8 mouse cellular contexts compared by ENCODE assay signal in genomic region chr11:58847636-58848035, GRCm38 (mm10). TPM values are rescaled to one million over a fixed set of nuclear protein-coding genes. Genes with fewer than 3 reads are reported as not detected.
DNase-seq lines count a peak whose midpoint lies in the region; ATAC-seq and TF ChIP-seq lines count a peak whose summit lies in the region.

No protein-coding gene starts in this region.

- 38% methylated on average over 9 of the region's 9 CpGs for WGBS in cerebellum, adult 2 months
- WGBS in thymus, adult 2 months: 3% methylated on average over 9 of the region's 9 CpGs
- WGBS in liver, embryonic 12.5 days (ENCODE audit: insufficient replicate concordance): 29% methylated on average over 9 of the region's 9 CpGs

- TF ChIP-seq CTCF in cerebellum, adult 2 months (IDR thresholded peaks at IDR 0.05; ENCODE audit: borderline replicate concordance, insufficient read depth, low read depth, low read length): no peak
- TF ChIP-seq CTCF in thymus, adult 2 months (IDR thresholded peaks at IDR 0.05; ENCODE audit: borderline replicate concordance, control insufficient read depth, extremely low read depth, insufficient read depth, low read length, poor library complexity): no peak

- peaks cover 2% of the 10 kb centered on the region; the same call in 1 of the 2 replicates for H3K4me1 ChIP-seq in cerebellum, adult 2 months (ENCODE audit: control insufficient read depth, insufficient read depth, low read length)
- H3K4me1 ChIP-seq in thymus, adult 2 months (replicated peaks; ENCODE audit: control insufficient read depth, insufficient read depth, low read length): peaks cover 11% of the 10 kb centered on the region
- H3K4me1 ChIP-seq in liver, embryonic 12.5 days: peaks cover 10% of the 10 kb centered on the region

- ATAC-seq in liver, embryonic 12.5 days: 0 out of 2 replicates have a peak, but pooled peaks have one; percentile 4
- ATAC-seq in monocyte, adult 5-6 weeks (replicated peaks; ENCODE audit: insufficient number of reproducible peaks, low FRiP score, low TSS enrichment, poor library complexity, severe bottlenecking): no peak

- DNase-seq in cerebellum, adult 2 months: peak in 1 of 2 experiments; percentile 15
- no peak for DNase-seq in cerebellum, adult 9-10 months
- DNase-seq in thymus, adult 2 months: peak; percentile 43
- no peak for DNase-seq in thymus, postnatal 25 days
- DNase-seq in thymus, postnatal 36 days: peak; percentile 36 to 38
- no peak for DNase-seq in layer of hippocampus, adult 18-20 months (ENCODE audit: low spot score in 2 of 2)

- peak overlapping the region; percentile 94 for H3K4me3 ChIP-seq in cerebellum, adult 2 months (replicated peaks; ENCODE audit: insufficient read depth, low read depth, low read length)
- H3K4me3 ChIP-seq in thymus, adult 2 months (ENCODE audit: control insufficient read depth, insufficient read depth, low read length): peak overlapping the region; percentile 85
- peak overlapping the region; percentile 81 for H3K4me3 ChIP-seq in liver, embryonic 12.5 days

- TF ChIP-seq POLR2A in cerebellum, adult 2 months (IDR thresholded peaks at IDR 0.05; ENCODE audit: borderline replicate concordance, insufficient read depth, low read length): no peak
- no peak for TF ChIP-seq POLR2A in thymus, adult 2 months (IDR thresholded peaks at IDR 0.05; ENCODE audit: control insufficient read depth, extremely low read depth, insufficient read depth, low read length, poor library complexity)

- peaks cover 20% of the 10 kb centered on the region for H3K36me3 ChIP-seq in thymus, adult 2 months (ENCODE audit: control insufficient read depth, insufficient read depth, low read length)
- H3K36me3 ChIP-seq in liver, embryonic 12.5 days: peaks cover 30% of the 10 kb centered on the region

- H3K27ac ChIP-seq in cerebellum, adult 2 months (ENCODE audit: insufficient read depth, low read length): no peak overlapping the region
- H3K27ac ChIP-seq in thymus, adult 2 months (ENCODE audit: control insufficient read depth, insufficient read depth, low read length): peak overlapping the region; percentile 93
- peak overlapping the region; percentile 79 for H3K27ac ChIP-seq in liver, embryonic 12.5 days

- peak overlapping the region; percentile 82 for H3K4me2 ChIP-seq in liver, embryonic 12.5 days

- no peaks in the 10 kb centered on the region for H3K9me3 ChIP-seq in liver, embryonic 12.5 days (replicated peaks)

- H3K9ac ChIP-seq in liver, embryonic 12.5 days: peak overlapping the region; percentile 87

- no peaks in the 10 kb centered on the region for H3K27me3 ChIP-seq in cerebellum, adult 2 months (ENCODE audit: control insufficient read depth, insufficient read depth, low read length)
- no peaks in the 10 kb centered on the region for H3K27me3 ChIP-seq in thymus, adult 2 months (ENCODE audit: control insufficient read depth, insufficient read depth, low read length)
- H3K27me3 ChIP-seq in liver, embryonic 12.5 days (replicated peaks): 0 out of 2 replicates have a peak, but pooled peaks cover 8% of the 10 kb centered on the region

RNA-seq across cellular contexts. Expression of gene Gm12258, which starts 0.7 kb away (rescaled TPM):
- polyA plus RNA-seq in cerebellum, adult 2 months (2012; rRNA removed): 22.5 and 24.5 TPM in 2 replicates
- polyA plus RNA-seq in thymus, adult 2 months (2012; rRNA removed): 17.4 and 18.9 TPM in 2 replicates
- 2.5 and 2.8 TPM in 2 replicates for polyA plus RNA-seq in liver, embryonic 12.5 days (2016; fragmentation: Nextera tagmentation; extraction: Ambion mirVana)
- total RNA-seq in layer of hippocampus, adult 18-20 months (2021): 10 to 100 TPM; 16.8 to 17.6 TPM
- total RNA-seq in monocyte, adult 5-6 weeks (2017): 4.3 to 16.7 TPM (median 6.6 TPM) in 3 replicates

RNA-seq across cellular contexts. Expression of gene Olfr311, which starts 8.6 kb away (rescaled TPM):
- polyA plus RNA-seq in cerebellum, adult 2 months (2012; rRNA removed): not detected in 2 replicates
- not detected in 2 replicates for polyA plus RNA-seq in thymus, adult 2 months (2012; rRNA removed)
- not detected in 2 replicates for polyA plus RNA-seq in liver, embryonic 12.5 days (2016; fragmentation: Nextera tagmentation; extraction: Ambion mirVana)
- total RNA-seq in layer of hippocampus, adult 18-20 months (2021): not detected
- total RNA-seq in monocyte, adult 5-6 weeks (2017): not detected in 3 replicates

RNA-seq across cellular contexts. Expression of gene Olfr312, which starts 18.6 kb away (rescaled TPM):
- polyA plus RNA-seq in cerebellum, adult 2 months (2012; rRNA removed): not detected in 2 replicates
- polyA plus RNA-seq in thymus, adult 2 months (2012; rRNA removed): not detected in 2 replicates
- polyA plus RNA-seq in liver, embryonic 12.5 days (2016; fragmentation: Nextera tagmentation; extraction: Ambion mirVana): not detected in 2 replicates
- not detected for total RNA-seq in layer of hippocampus, adult 18-20 months (2021)
- not detected in 3 replicates for total RNA-seq in monocyte, adult 5-6 weeks (2017)

RNA-seq across cellular contexts. Expression of gene 2810021J22Rik, which starts 19.4 kb away (rescaled TPM):
- 6.7 and 8.0 TPM in 2 replicates for polyA plus RNA-seq in cerebellum, adult 2 months (2012; rRNA removed)
- 10.4 and 15.4 TPM in 2 replicates for polyA plus RNA-seq in thymus, adult 2 months (2012; rRNA removed)
- polyA plus RNA-seq in liver, embryonic 12.5 days (2016; fragmentation: Nextera tagmentation; extraction: Ambion mirVana): 3.2 and 3.6 TPM in 2 replicates
- 10 to 100 TPM; 12.2 to 13.2 TPM for total RNA-seq in layer of hippocampus, adult 18-20 months (2021)
- total RNA-seq in monocyte, adult 5-6 weeks (2017): 3.4 to 10.0 TPM (median 3.9 TPM) in 3 replicates

RNA-seq across cellular contexts. Expression of gene Olfr313, which starts 32.8 kb away (rescaled TPM):
- polyA plus RNA-seq in cerebellum, adult 2 months (2012; rRNA removed): not detected in 2 replicates
- polyA plus RNA-seq in thymus, adult 2 months (2012; rRNA removed): not detected in 2 replicates
- not detected in 2 replicates for polyA plus RNA-seq in liver, embryonic 12.5 days (2016; fragmentation: Nextera tagmentation; extraction: Ambion mirVana)
- total RNA-seq in layer of hippocampus, adult 18-20 months (2021): not detected
- total RNA-seq in monocyte, adult 5-6 weeks (2017): not detected in 3 replicates

Comparison
In these comparisons a context has a peak if more than half of its experiments do, and no peak if none do; other contexts are left out.
1. DNase-seq: peak in thymus, adult 2 months (single experiment) and thymus, postnatal 36 days (2 of 2); none in cerebellum, adult 9-10 months (single experiment), thymus, postnatal 25 days (single experiment) and layer of hippocampus, adult 18-20 months (0 of 2).
2. Peak in every context shown above with its lines, with median percentiles within 50 percentile points of each other: H3K4me3 ChIP-seq.